Mouse (Mus musculus): ENCODE results near the gene Ccdc88c.

DNA sequence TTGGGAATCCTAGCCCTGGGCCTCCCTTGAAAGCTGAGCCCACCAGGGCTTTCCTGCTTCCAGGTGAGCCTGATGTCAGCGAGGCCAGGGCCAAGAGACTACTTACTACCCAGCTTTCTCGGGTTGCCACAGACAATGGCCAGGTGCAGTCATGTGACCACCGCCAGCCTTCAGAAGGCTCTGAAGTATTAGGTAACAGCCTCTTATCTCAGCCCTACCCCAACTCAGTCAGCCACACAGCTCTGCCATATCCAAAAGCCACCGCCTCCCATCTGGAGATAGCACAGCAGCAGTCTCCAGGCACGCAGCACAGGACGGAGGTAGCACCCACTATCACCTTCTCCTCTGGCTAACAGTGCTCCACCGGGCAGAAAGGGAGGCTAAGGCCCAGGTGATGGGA, 3.5 kb downstream of the Ccdc88c start:
- TF ChIP-seq CTCF (IDR thresholded peaks at IDR 0.05; ENCODE audit: extremely low read depth, insufficient read depth, low read length) (no peak), POLR2A (IDR thresholded peaks at IDR 0.05; ENCODE audit: extremely low read depth, insufficient read depth, low read length) (no peak)
